Mouse (Mus musculus): Measurements from ENCODE around the gene Fgd1.

The Fgd1 gene

GRCm38 (mm10) chrX:151096171-151097058, 50.5 kb downstream of the Fgd1 start, which contains the start of gene Tsr2:
Gene Tsr2, minus strand, starts transcription at chrX:151096543.
- peak; percentile 76 to 83 for DNase-seq

DNA sequence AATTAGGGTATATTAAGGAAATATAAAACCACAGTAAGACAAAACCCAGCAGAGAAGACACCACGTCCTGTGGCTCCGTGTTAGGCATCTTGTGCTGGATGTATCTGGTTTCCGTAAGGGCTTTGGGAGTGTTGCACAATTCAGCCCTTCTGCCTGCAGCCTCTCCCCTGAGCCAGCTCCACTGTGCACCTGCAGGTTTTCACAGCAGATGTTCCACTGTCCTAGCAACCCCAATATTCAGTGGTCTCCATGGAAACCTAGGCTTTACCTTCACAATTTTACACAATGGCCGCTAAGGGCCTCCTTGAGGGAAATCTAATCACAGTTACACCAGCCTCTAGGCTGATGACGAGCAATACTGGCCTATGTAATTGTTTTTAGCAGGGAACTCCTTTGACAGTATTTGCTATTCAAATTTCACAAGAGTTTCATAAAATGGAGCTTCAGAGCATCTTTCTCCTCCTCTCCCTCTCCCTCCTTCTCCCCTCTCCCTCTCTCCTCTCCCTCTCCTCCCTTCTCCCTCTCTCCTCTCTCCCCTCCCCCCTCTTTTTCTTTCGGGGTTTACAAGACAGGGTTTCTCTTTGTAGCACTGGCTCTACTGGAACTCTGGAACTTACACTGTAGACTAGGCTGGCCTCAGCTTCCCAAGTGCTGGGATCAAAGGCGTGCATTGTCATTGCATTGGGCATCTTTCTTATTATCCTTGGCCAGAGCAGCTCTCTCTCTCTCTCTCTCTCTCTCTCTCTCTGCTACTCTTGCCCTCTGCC, 61.5 kb downstream of the Fgd1 start:
- DNase-seq, result no peak

GRCm38 (mm10) chrX:151116795-151117194, 70.8 kb downstream of the Fgd1 start:
- peak; percentile 27 to 49 for DNase-seq

GRCm38 (mm10) chrX:151117432-151117831, 71.5 kb downstream of the Fgd1 start:
- no peak for DNase-seq

- DNase-seq, result no peak
Measured at GRCm38 (mm10) chrX:151123933-151124332, 78.0 kb downstream of the Fgd1 start.

- no peak for DNase-seq
Measured at GRCm38 (mm10) chrX:151130493-151130892, 84.5 kb downstream of the Fgd1 start.

DNA sequence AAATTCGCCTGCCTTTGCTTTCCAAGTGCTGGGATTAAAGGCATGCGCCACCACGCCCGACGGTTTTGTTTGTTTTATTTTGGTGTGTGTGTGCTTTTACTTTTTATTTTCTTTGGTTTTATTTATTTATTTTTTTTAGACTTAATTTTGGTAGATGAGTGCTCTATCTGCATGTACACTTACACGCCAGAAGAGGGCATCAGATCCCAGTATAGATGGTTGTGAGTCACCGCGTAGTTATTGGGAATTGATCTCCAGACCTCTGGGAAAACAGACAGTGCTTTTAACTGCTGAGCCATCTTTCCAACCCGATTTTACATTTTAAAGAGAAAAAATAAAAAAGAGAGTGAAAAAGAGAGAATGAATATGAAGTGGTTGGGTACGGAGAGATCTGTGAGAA, 86.8 kb downstream of the Fgd1 start:
- DNase-seq, result peak in 1 of 2 experiments; percentile 1
